Mouse (Mus musculus) splenic B cell, adult 2 months (primary cell): ENCODE results near the gene Adap1.
A peak's percentile ranks its signal among the peaks of the same experiment; 100 is the strongest.

ENCODE experiments used
- DNase-seq: peaks from one replicate; pipeline ENCODE4 v3.0.0-alpha.2; 2011; ENCODE audit warnings: low read depth, low spot score
- H3K27me3 ChIP-seq: 2 replicates; pipeline ENCODE4 v1.6.1; 2012; ENCODE audit warnings: mild to moderate bottlenecking, low read length, moderate library complexity, mixed read lengths; ENCODE audit not compliant: control insufficient read depth, poor library complexity, insufficient read depth, severe bottlenecking
- H3K36me3 ChIP-seq: 2 replicates; pipeline ENCODE4 v1.6.1; 2012; ENCODE audit warnings: mild to moderate bottlenecking, low read length, moderate library complexity, mixed read lengths; ENCODE audit not compliant: control insufficient read depth, poor library complexity, insufficient read depth, severe bottlenecking

Adap1 gene

DNA sequence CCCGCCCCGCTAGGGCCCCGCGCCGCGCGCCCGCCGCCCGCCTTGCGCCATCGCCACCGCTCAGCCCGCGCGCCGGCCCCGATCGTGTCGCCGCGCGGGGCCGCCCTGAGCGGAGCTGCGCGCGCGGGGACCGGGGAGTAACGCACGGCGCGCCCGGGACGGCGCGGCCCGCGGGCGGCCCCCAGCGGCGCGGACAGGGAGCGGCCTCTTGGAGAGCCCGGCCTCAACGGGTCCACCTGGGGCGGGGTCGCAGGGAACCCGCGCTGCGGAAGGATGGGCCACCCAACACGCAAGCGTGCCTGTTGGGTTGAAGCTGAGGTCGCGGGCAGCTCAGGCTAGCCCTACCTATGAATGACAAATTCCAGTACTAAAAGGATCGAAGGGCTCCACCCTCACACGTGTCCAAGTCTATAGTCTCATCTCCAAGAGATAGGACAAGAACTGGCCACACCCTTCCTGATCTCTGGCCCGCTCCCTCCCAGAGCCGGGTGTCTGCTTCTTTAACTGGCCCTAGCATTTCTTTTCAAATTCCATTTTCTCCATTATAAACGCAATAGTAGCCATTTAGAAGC, at the start of gene Adap1:
Gene Adap1, minus strand, starts transcription at position 228 of the 572 bp plus-strand sequence.
- no peaks in the 10 kb centered on the region for H3K36me3 ChIP-seq
- DNase-seq: peak; percentile 75

DNA sequence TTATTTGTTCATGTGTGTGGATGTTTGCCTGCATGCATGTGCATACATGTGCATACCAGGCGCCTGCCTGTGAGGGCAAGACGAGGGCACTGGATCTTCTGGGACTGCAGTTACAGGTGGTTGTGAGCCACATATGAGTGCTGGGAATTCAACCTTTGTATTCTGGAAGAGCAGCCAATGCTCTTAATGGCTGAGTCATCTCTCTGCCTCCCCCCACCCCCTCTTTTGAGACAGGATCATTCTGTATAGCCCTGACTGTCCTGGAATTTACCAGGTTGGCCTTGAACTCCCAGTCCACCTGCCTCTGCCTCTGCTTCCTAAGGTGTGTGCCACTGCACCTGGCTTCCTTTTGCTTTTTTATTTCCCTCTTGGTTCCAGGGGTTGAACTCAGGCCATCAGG, 49.4 kb upstream of the Adap1 start:
- no peak for DNase-seq
- H3K27me3 ChIP-seq: no peaks in the 10 kb centered on the region

More for the DNA sequence above, at the start of gene Adap1:
- no peaks in the 10 kb centered on the region for H3K27me3 ChIP-seq

DNA sequence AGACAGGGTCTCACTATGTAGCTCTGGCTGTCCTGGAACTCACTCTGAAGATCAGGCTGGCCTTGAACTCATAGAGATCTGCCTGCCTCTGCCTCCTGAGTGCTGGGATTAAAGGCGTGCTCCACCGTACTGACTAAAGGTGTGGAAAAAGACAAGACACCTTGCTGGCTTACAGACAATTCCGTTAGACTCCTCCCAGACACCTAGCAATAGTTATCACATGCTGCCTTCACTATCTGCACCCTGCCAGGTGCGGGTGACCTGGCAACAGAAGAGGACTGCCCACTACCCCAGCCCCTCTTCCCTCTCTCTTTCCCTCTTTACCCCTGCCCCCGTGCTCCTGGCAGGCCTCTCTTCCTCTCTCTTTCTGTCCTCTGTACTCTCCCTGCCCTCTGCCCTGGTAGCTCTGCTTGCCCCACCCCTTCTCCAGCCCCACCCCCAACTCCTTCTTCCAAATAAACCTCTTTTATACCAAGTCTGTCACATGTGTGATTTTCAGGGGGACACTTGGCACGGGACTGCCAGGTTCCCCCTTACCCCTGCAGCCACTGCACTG, 48.5 kb upstream of the Adap1 start:
- no peak for DNase-seq
- H3K27me3 ChIP-seq: no peaks in the 10 kb centered on the region
- H3K36me3 ChIP-seq: no peaks in the 10 kb centered on the region

More for the DNA sequence above, 49.4 kb upstream of the Adap1 start:
- no peaks in the 10 kb centered on the region for H3K36me3 ChIP-seq

DNA sequence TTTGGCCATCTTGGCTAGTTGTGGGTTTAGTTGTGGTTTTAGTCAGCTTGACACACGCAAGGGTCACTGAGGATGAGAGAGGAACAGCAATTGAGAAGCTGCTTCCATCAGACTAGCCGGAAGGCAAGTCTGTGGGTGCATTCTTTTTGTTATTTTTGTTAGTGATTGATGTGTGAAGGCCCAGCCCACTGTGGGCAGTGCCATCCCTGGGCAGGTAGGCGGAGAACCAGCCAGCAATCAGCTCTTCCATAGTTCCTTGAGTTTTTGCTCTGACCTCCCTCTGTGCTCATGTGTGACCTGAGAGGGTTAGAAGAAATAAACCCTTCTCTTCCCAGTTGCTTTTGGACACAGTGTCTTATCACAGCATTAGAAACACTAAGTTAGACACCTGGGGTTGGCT, 47.7 kb upstream of the Adap1 start:
- no peak for DNase-seq
- Histone ChIP-seq H3K27me3 (no peaks in the 10 kb centered on the region), H3K36me3 (no peaks in the 10 kb centered on the region)

DNA sequence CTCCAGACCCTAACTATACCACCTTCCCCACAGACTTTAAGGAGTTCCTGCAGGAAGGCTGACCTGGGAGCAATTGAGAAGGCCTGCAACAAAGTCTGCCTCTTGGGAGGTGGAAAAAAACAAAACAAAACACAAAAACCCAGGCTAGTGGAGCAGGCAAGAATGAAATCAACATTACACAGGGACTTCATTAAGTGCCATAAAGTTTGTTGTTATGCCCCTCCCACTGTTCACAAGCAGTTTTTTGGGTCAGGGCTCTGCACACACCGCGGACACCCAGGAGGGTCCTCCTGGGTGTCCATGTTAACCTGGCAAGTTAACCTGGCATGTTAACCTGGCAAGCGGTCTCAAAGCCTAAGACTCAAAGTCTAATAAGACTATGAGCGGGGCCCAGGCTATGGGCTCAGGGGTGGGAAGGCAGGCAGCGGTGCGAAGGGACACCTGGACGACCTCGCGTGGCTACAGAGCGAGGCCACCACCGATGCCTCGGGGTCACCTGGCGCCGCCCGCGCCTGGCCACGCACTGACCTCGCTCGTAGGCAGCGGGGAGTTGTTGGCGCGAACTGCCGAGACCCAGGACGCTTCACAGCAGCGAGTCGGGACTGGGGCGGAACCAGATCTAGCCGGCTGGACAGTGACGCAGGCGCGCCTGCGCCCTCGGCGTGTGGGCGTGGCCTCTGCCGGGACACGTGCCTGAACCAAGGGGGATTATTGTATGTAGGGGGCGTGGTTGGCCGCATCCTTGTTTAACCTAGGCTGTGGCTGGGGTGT, 46.4 kb upstream of the Adap1 start:
- Histone ChIP-seq H3K27me3 (no peaks in the 10 kb centered on the region), H3K36me3 (no peaks in the 10 kb centered on the region)
- peak; percentile 96 for DNase-seq

DNA sequence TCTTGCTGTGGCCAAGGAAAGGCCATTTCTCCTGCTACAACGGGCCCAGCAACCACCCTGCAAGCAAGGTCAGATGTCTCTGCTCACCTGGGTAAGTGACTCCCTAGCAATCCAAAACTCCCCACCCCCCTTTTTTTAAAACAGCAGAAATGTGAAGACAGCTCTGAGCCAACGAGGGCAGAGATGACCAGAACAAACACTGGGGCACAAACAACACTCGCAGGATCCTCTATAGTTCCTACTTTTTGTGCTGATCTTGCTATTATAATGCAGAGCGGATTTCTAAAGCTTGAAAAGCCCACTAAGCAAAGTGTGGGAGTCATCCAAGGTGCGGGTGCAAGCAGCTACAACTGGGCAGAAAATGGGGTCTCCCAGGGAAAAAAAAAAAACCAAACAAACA, 45.7 kb upstream of the Adap1 start:
- DNase-seq: no peak
- Histone ChIP-seq H3K27me3 (no peaks in the 10 kb centered on the region), H3K36me3 (no peaks in the 10 kb centered on the region)

DNA sequence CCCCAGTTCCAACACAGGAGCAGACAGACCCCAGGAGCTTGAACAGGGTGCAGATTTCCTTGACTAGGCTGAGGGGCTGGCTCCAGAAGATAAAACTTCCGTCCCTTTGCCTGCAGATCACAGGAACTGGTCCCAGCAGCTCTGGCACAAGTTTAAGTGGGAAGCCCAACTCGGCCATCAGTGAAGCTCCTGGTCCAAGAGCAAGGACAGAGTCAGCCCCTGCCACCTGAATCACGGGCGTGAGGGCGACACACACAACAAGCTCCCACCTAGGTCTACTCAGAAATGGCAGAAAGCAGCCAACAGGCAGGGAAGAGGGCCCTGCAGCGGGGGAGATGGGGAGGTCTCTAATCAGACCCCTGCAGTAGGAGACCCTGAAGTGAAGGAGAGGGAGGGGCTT, 44.9 kb upstream of the Adap1 start:
- Histone ChIP-seq H3K27me3 (no peaks in the 10 kb centered on the region), H3K36me3 (no peaks in the 10 kb centered on the region)
- DNase-seq: no peak

DNA sequence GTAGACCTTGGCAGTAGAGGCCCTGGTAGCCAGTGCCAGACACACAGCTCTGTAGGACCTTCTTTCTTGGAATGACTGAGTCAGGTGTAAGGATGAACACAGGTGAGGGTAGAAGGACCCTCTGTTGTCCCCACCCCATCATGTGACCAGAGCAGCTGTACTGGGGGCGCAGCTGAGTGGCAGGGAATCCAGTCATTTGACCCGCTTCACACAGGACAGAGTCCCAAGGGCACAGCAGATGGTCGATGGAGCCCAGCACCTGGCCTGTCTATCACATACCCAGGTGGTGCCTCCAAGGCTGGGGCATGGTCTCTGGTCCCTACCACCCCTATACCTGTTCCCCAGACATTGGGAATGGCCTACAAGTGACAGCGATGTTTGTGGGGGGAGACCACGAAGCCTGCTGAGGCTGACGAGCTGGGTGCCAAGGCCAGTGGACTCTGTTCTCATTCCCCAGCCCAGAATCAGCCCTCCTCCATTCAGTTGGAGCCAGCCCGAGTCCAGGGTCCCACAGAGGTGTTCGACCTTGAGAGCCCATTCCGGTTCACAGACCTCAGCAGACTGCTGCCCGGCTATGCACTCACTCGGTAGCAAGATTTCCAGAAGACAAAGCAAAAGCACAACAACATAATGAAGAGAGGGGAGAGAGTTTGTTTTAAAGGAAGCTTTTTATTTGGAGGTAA, 43.4 kb upstream of the Adap1 start:
- Histone ChIP-seq H3K36me3 (no peaks in the 10 kb centered on the region), H3K27me3 (no peaks in the 10 kb centered on the region)
- no peak for DNase-seq

DNA sequence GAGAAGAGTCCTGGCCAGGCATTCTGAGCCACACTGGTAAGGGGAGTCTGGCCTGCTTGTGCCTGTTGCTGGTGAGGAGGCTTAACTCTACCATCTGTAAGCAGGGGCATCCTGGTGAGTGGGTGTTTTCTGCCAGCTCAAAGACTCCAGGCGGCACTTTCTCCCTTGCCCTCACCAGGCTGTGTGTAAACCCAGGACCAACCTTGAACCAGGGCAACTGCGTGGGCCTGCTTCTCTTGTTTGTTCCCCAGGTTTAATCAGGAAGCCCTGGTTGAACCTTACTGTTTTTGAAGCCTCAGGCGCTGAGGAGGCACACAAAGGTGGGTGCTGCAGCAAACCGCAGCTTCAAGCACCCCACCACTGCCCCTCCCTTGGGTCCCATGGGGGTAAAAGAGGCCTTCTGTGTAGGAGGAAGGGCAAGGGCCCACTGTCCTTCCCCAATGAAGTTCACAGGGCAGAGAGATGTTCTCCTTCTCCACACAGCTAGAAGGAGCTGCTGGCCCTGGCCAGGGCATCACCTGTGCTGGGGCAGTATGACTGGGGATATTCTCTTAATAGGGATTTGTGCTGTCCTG, 42.5 kb upstream of the Adap1 start:
- peak; percentile 77 for DNase-seq
- Histone ChIP-seq H3K36me3 (no peaks in the 10 kb centered on the region), H3K27me3 (no peaks in the 10 kb centered on the region)

DNA sequence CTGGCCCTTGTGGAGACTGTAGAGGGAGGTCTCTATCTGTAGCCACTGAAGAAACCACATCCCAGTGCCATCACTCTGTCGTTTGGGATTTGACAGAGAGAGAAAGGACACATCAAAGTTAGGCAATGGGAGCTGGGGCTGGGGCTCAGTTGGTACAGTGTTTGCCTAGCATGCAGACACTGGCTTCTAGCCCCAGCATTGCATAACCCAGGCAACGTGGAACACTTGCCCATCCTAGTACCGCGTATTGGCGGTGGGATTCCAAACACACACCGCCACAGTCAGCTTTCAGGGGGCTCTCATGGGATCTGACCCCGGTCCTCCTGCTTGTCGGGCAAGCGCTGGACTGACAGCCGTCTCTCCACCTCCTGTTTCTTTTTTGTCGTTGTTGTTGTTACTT, 41.1 kb upstream of the Adap1 start:
- H3K27me3 ChIP-seq: no peaks in the 10 kb centered on the region
- no peaks in the 10 kb centered on the region for H3K36me3 ChIP-seq
- DNase-seq: no peak

DNA sequence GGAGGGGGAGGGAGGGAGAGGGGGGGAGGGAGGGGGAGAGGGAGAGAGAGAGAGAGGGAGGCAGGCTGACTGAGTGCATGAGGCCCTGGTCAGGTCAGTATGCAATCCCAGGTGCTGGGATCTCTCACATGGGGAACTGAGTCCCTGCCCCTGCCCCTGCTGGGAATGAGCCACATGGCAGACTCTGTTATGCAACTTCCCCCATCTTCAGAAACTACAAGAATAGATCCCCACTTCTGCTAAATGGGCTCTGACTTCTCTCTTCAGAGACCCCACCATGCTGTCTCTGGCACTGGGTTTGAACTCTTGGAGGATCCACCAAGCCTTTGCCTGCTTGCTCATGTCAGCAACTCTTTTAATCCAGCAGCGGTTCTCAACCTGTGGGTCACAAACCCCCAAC, 40.4 kb upstream of the Adap1 start:
- peak; percentile 51 for DNase-seq
- H3K36me3 ChIP-seq: no peaks in the 10 kb centered on the region

DNA sequence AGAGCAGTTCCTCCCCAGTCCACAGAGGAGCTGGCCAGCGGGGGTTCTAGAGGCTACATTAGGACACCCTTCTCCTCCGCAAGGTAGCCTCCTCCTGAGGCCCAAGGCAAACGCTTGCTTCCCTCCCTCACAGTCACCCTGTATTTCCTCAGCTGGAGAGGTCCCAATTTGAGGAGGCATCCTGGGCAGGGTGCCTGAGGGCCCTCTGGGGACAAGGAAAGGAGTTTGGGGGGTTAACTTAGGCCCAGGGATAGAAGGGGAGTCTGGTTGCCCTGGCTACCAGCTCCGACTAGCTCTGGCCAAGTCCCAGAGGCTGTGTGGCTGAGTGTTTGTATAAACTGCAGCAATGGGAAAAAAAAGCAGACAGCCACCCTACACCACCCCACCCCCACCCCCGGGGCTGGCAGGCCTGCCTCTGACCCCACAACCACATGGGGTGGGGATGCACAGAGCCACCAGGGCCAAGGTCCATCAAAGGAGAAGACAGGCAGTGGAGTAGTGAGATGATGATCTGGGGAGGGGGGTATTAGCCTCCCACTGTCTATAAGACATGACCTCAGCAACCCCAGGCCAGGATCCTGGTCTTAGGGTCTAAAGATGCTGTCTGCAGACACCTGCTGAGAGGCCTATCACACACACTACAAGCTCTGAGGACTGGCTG, 39.6 kb upstream of the Adap1 start:
- Histone ChIP-seq H3K36me3 (no peaks in the 10 kb centered on the region), H3K27me3 (no peaks in the 10 kb centered on the region)
- no peak for DNase-seq

More for the DNA sequence above, 40.4 kb upstream of the Adap1 start:
- H3K27me3 ChIP-seq: no peaks in the 10 kb centered on the region

DNA sequence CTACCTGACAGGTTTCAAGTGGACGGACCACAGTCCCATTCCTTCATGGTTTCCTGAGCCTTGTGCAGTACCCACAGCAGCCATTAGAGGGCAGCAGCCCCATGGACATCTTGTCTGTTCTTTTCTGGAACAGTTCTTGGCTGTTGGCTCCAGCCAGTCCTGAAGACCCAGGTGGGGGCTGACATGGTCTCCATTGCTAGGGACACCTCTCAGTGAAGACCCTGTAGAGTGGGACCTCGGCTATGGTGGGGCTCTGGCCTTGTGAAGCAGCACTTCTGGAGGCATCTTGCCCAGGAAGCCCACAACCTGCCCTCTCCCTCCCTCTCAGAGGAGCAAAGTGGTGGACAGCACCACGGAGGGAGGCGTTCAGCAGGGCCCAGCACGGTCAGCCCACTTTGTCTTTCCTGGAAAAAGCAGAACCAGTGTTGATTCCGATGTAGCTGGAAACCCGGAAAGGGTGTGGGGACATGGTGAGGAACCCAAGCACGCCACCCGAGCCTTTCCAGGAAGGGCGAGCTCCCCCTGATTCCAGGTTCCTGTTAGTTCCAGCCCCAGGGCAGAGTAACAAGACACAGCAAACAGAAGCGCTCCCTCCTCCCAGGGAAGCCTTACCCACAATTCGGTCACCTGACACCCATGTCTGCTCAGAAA, 39.0 kb upstream of the Adap1 start:
- no peaks in the 10 kb centered on the region for H3K27me3 ChIP-seq
- H3K36me3 ChIP-seq: no peaks in the 10 kb centered on the region
- peak; percentile 89 for DNase-seq

DNA sequence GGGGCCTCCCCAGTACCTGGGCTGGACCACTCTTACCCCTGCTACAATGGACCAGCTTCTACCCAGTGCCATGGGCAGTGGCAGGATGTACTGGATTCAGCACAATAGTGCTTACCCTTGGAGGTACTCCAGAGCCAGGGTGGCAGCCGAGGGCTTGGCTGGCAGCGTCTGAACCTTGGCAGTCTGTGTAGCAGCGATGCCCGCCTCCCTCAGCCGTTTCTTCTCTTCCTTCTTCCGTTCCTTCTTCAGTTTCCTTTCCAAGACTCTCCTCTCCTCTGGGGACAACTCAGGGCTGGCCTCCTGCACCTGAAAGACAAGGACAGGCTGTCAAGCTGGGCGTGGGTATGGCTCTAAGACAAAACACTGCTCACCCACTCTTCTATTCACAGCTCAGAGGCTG, 38.4 kb upstream of the Adap1 start:
- Histone ChIP-seq H3K27me3 (no peaks in the 10 kb centered on the region), H3K36me3 (no peaks in the 10 kb centered on the region)
- no peak for DNase-seq
